Mouse (Mus musculus) midbrain, embryonic 10.5 days (tissue): ENCODE data around the gene Zdhhc8. TPM values are rescaled to one million over a fixed set of nuclear protein-coding genes. Genes with fewer than 3 reads are reported as not detected.
"Not testable (repeated sequence)": the region's sequence is repeated elsewhere in the genome, so short reads cannot be mapped to it uniquely, and the experiment has no call there.

Source experiments
- DNase-seq: peaks from one replicate; pipeline ENCODE4 v3.0.0-alpha.2; 2017; ENCODE audit warnings: low spot score
- H3K27ac ChIP-seq: fragments of 300-500 bp; sonication (generic); replicated peaks from 2 replicates; pipeline ENCODE4 v1.5.1; 2016; ENCODE audit warnings: mild to moderate bottlenecking
- H3K27me3 ChIP-seq: fragments of 300-500 bp; sonication (generic); 2 replicates; pipeline ENCODE4 v1.6.1; 2016; ENCODE audit warnings: low read depth, mild to moderate bottlenecking; ENCODE audit not compliant: poor library complexity, severe bottlenecking
- H3K36me3 ChIP-seq: fragments of 300-500 bp; sonication (generic); 2 replicates; pipeline ENCODE4 v1.6.1; 2016; ENCODE audit warnings: mild to moderate bottlenecking, moderate library complexity
- H3K4me1 ChIP-seq: fragments of 300-500 bp; sonication (generic); 2 replicates; pipeline ENCODE4 v1.6.1; 2016
- H3K4me3 ChIP-seq: fragments of 300-500 bp; sonication (generic); 2 replicates; pipeline ENCODE4 v1.5.1; 2016; ENCODE audit warnings: mild to moderate bottlenecking, moderate library complexity
- H3K9me3 ChIP-seq: fragments of 300-500 bp; sonication (generic); replicated peaks from 2 replicates; pipeline ENCODE4 v1.6.1; 2016; ENCODE audit warnings: mild to moderate bottlenecking
- WGBS: fragments of 180-500 bp; shearing (Covaris S2); methylation state at CpG from one replicate; pipeline ENCODE4 v1.1.7; 2016; 5-methylcytosine and 5-hydroxymethylcytosine counted together
- polyA plus RNA-seq: library from polyadenylated mRNA; unstranded; fragments of >200 nt; fragmentation: Nextera tagmentation; extraction: Ambion mirVana; gene quantifications from 2 replicates; pipeline ENCODE4 v1.2.1, GENCODE M21; 2016

Zdhhc8 gene
- polyA plus RNA-seq, 1 experiment from 2014 or later, result 9.4 TPM

GRCm38 (mm10) chr16:18202061-18202460 is 32.9 kb downstream of the Zdhhc8 start:
- no peak for DNase-seq
- H3K4me3 ChIP-seq, result no peak overlapping the region
- WGBS, result 75% methylated on average over 1 of the region's 1 CpGs
- no peak overlapping the region for H3K27ac ChIP-seq
- H3K27me3 ChIP-seq, result no peaks in the 10 kb centered on the region
- H3K36me3 ChIP-seq, result no peaks in the 10 kb centered on the region
- H3K9me3 ChIP-seq, result no peaks in the 10 kb centered on the region
- H3K4me1 ChIP-seq, result peaks cover 40% of the 10 kb centered on the region

- WGBS, result 62% methylated on average over 1 of the region's 1 CpGs
- H3K9me3 ChIP-seq, result no peaks in the 10 kb centered on the region
- H3K36me3 ChIP-seq, result no peaks in the 10 kb centered on the region
- no peak overlapping the region for H3K27ac ChIP-seq
- peaks cover 40% of the 10 kb centered on the region for H3K4me1 ChIP-seq
- DNase-seq, result no peak
- no peaks in the 10 kb centered on the region for H3K27me3 ChIP-seq
- H3K4me3 ChIP-seq, result no peak overlapping the region
These were observed 33.3 kb downstream of the Zdhhc8 start for GRCm38 (mm10) chr16:18201620-18202019.

GRCm38 (mm10) chr16:18200062-18200461 is 34.9 kb downstream of the Zdhhc8 start:
- no peak overlapping the region for H3K4me3 ChIP-seq
- no peaks in the 10 kb centered on the region for H3K27me3 ChIP-seq
- no peaks in the 10 kb centered on the region for H3K9me3 ChIP-seq
- H3K27ac ChIP-seq, result peak overlapping the region; percentile 69; the same call in 1 of the 2 replicates
- no peak for DNase-seq
- 93% methylated on average over 2 of the region's 2 CpGs for WGBS
- H3K36me3 ChIP-seq, result no peaks in the 10 kb centered on the region
- H3K4me1 ChIP-seq, result peaks cover 44% of the 10 kb centered on the region

GRCm38 (mm10) chr16:18198365-18199098 is 36.4 kb downstream of the Zdhhc8 start:
- no peak for DNase-seq
- WGBS, result 87% methylated on average over 10 of the region's 10 CpGs
- H3K27me3 ChIP-seq, result no peaks in the 10 kb centered on the region
- H3K27ac ChIP-seq, result peak overlapping the region; percentile 69; the same call in 1 of the 2 replicates
- peaks cover 54% of the 10 kb centered on the region for H3K4me1 ChIP-seq
- no peaks in the 10 kb centered on the region for H3K36me3 ChIP-seq
- no peak overlapping the region for H3K4me3 ChIP-seq
- no peaks in the 10 kb centered on the region for H3K9me3 ChIP-seq

GRCm38 (mm10) chr16:18197881-18198280 is 37.1 kb downstream of the Zdhhc8 start:
- Histone ChIP-seq H3K36me3 (no peaks in the 10 kb centered on the region), H3K9me3 (no peaks in the 10 kb centered on the region), H3K4me1 (peaks cover 54% of the 10 kb centered on the region), H3K4me3 (no peak overlapping the region), H3K27ac (peak overlapping the region; percentile 69), H3K27me3 (no peaks in the 10 kb centered on the region)
- DNase-seq, result no peak
- WGBS, result 82% methylated on average over 6 of the region's 6 CpGs

- H3K4me3 ChIP-seq, H3K36me3 ChIP-seq, H3K27me3 ChIP-seq, H3K27ac ChIP-seq, DNase-seq, H3K9me3 ChIP-seq: not testable (repeated sequence)
- H3K4me1 ChIP-seq, result peaks cover 47% of the 10 kb centered on the region
- 71% methylated on average over 3 of the region's 3 CpGs for WGBS
These were observed 39.4 kb downstream of the Zdhhc8 start for GRCm38 (mm10) chr16:18195561-18195960.

- no peak overlapping the region for H3K4me3 ChIP-seq
- 60% methylated on average over 5 of the region's 5 CpGs for WGBS
- no peaks in the 10 kb centered on the region for H3K27me3 ChIP-seq
- H3K27ac ChIP-seq, result 0 out of 2 replicates have a peak overlapping the region, but pooled peaks have one; percentile 24
- DNase-seq, result no peak
- peaks cover 42% of the 10 kb centered on the region for H3K4me1 ChIP-seq
- H3K36me3 ChIP-seq, result no peaks in the 10 kb centered on the region
- H3K9me3 ChIP-seq, result no peaks in the 10 kb centered on the region
These were observed 39.9 kb downstream of the Zdhhc8 start for GRCm38 (mm10) chr16:18195068-18195467.

GRCm38 (mm10) chr16:18194208-18194985 is 40.5 kb downstream of the Zdhhc8 start:
- DNase-seq, result no peak
- Histone ChIP-seq H3K27me3 (no peaks in the 10 kb centered on the region), H3K27ac (0 out of 2 replicates have a peak overlapping the region, but pooled peaks have one; percentile 24), H3K9me3 (no peaks in the 10 kb centered on the region), H3K36me3 (no peaks in the 10 kb centered on the region), H3K4me1 (peaks cover 35% of the 10 kb centered on the region), H3K4me3 (no peak overlapping the region)
- 82% methylated on average over 15 of the region's 15 CpGs for WGBS

- no peak for DNase-seq
- Histone ChIP-seq H3K27ac (no peak overlapping the region), H3K27me3 (no peaks in the 10 kb centered on the region), H3K4me3 (no peak overlapping the region), H3K4me1 (peaks cover 17% of the 10 kb centered on the region), H3K9me3 (no peaks in the 10 kb centered on the region), H3K36me3 (no peaks in the 10 kb centered on the region)
- 87% methylated on average over 2 of the region's 2 CpGs for WGBS
These were observed 43.9 kb downstream of the Zdhhc8 start for GRCm38 (mm10) chr16:18191006-18191405.

- WGBS, result 92% methylated on average over 3 of the region's 3 CpGs
- Histone ChIP-seq H3K36me3 (no peaks in the 10 kb centered on the region), H3K27me3 (peaks cover 12% of the 10 kb centered on the region), H3K9me3 (no peaks in the 10 kb centered on the region), H3K4me1 (no peaks in the 10 kb centered on the region), H3K4me3 (no peak overlapping the region), H3K27ac (no peak overlapping the region)
- no peak for DNase-seq
These were observed 47.7 kb downstream of the Zdhhc8 start for GRCm38 (mm10) chr16:18187221-18187620.

GRCm38 (mm10) chr16:18186798-18187197 is 48.1 kb downstream of the Zdhhc8 start:
- DNase-seq, result no peak
- 87% methylated on average over 4 of the region's 4 CpGs for WGBS

GRCm38 (mm10) chr16:18185715-18186449 is 49.1 kb downstream of the Zdhhc8 start:
- H3K27ac ChIP-seq, result no peak overlapping the region
- 90% methylated on average over 8 of the region's 8 CpGs for WGBS
- no peaks in the 10 kb centered on the region for H3K9me3 ChIP-seq

More at GRCm38 (mm10) chr16:18186798-18187197, 48.1 kb downstream of the Zdhhc8 start:
- peaks cover 15% of the 10 kb centered on the region for H3K27me3 ChIP-seq
- no peak overlapping the region for H3K27ac ChIP-seq
- H3K4me1 ChIP-seq, result no peaks in the 10 kb centered on the region
- H3K9me3 ChIP-seq, result no peaks in the 10 kb centered on the region
- H3K4me3 ChIP-seq, result no peak overlapping the region
- no peaks in the 10 kb centered on the region for H3K36me3 ChIP-seq

More at GRCm38 (mm10) chr16:18185715-18186449, 49.1 kb downstream of the Zdhhc8 start:
- no peaks in the 10 kb centered on the region for H3K36me3 ChIP-seq
- no peak for DNase-seq
- peaks cover 15% of the 10 kb centered on the region for H3K27me3 ChIP-seq
- no peak overlapping the region for H3K4me3 ChIP-seq
- peaks cover 9% of the 10 kb centered on the region for H3K4me1 ChIP-seq
